In the genomic region with DNA sequence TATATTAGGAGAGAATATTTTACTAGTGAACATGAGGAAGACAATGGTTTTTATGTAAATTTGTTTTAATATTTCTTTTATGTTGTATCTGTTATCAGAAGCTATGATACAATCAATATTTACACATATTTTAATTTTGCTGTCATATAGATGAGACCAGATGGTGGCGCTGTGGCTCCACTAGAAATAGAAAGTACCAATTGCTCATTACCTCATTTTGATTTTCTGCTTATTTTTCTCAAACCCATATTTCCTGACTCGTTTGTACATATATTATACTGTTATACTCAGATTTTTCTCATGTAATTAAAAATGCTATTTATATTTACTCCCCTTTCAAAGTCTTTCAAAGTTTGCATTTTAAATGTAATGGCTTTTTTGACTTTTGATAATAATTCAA, we compare ENCODE assay signal across 9 mouse cellular contexts.
DNase-seq lines count a peak whose midpoint lies in the region; ATAC-seq lines count a peak whose summit lies in the region.
"Had no signal": no experiment of that assay in that cellular context is flagged by ENCODE, and none has a peak within 500 bp of the region (broad histone marks: within the 10 kb centered on the region; RNA-seq: fewer than 3 reads in every experiment).

No protein-coding gene starts in this region.

- H3K4me1 ChIP-seq in hindbrain, embryonic 14.5 days (replicated peaks; ENCODE audit: control insufficient read depth, insufficient read depth, low read length), result no peaks in the 10 kb centered on the region
- no peaks in the 10 kb centered on the region for H3K4me1 ChIP-seq in hindbrain, embryonic 16.5 days (ENCODE audit: control insufficient read depth, insufficient read depth, low read depth, low read length)

- 11% methylated on average over 2 of the region's 2 CpGs for WGBS in hindbrain, embryonic 14.5 days
- 7% methylated on average over 2 of the region's 2 CpGs for WGBS in hindbrain, embryonic 16.5 days

- H3K9me3 ChIP-seq in hindbrain, embryonic 14.5 days (ENCODE audit: control insufficient read depth, low read length), result no peaks in the 10 kb centered on the region
- H3K9me3 ChIP-seq in hindbrain, embryonic 16.5 days (ENCODE audit: control insufficient read depth, low read length), result no peaks in the 10 kb centered on the region
- H3K9me3 ChIP-seq: limb, embryonic 12.5 days had no signal

- H3K4me3 ChIP-seq in hindbrain, embryonic 14.5 days (replicated peaks; ENCODE audit: low read length), result no peak overlapping the region
- no peak overlapping the region for H3K4me3 ChIP-seq in hindbrain, embryonic 16.5 days (ENCODE audit: low read length)
- H3K4me3 ChIP-seq: limb, embryonic 12.5 days had no signal

- no peaks in the 10 kb centered on the region for H3K36me3 ChIP-seq in hindbrain, embryonic 14.5 days (replicated peaks; ENCODE audit: control insufficient read depth, insufficient read depth)
- no peaks in the 10 kb centered on the region for H3K36me3 ChIP-seq in hindbrain, embryonic 16.5 days (ENCODE audit: control insufficient read depth, insufficient read depth, low read length)
- H3K36me3 ChIP-seq: limb, embryonic 12.5 days had no signal

- no peak overlapping the region for H3K4me2 ChIP-seq in hindbrain, embryonic 14.5 days (replicated peaks)
- H3K4me2 ChIP-seq in hindbrain, embryonic 16.5 days (ENCODE audit: low read length), result no peak overlapping the region
- H3K4me2 ChIP-seq: limb, embryonic 12.5 days had no signal

- no peak overlapping the region for H3K27ac ChIP-seq in hindbrain, embryonic 14.5 days
- H3K27ac ChIP-seq in hindbrain, embryonic 16.5 days (ENCODE audit: low read depth, low read length), result no peak overlapping the region
- H3K27ac ChIP-seq: limb, embryonic 12.5 days had no signal

- H3K9ac ChIP-seq in hindbrain, embryonic 14.5 days, result no peak overlapping the region
- H3K9ac ChIP-seq in hindbrain, embryonic 16.5 days (ENCODE audit: low read depth, low read length), result no peak overlapping the region
- H3K9ac ChIP-seq: limb, embryonic 12.5 days had no signal

- ATAC-seq in hindbrain, embryonic 14.5 days (ENCODE audit: low FRiP score), result no peak
- no peak for ATAC-seq in hindbrain, embryonic 16.5 days

- peak; percentile 85 for DNase-seq in hindbrain, embryonic 14.5 days (ENCODE audit: low spot score)
- peak; percentile 14 for DNase-seq in ES-CJ7 (ENCODE audit: low read depth, low spot score)
- DNase-seq in adrenal gland, postnatal 14 days, result peak; percentile 59
- peak; percentile 10 to 38 for DNase-seq in frontal cortex, postnatal 25 days (ENCODE audit: low spot score in 2 of 2)
- peak; percentile 35 to 64 for DNase-seq in left cerebral cortex, adult 18-20 months (ENCODE audit: low spot score in 2 of 2)
- DNase-seq in retina, embryonic 14.5 days (ENCODE audit: low spot score), result peak; percentile 78
- DNase-seq in thymus, postnatal 36 days, result no peak

- H3K27me3 ChIP-seq in hindbrain, embryonic 14.5 days (ENCODE audit: control insufficient read depth, insufficient read depth, low read length), result no peaks in the 10 kb centered on the region
- no peaks in the 10 kb centered on the region for H3K27me3 ChIP-seq in hindbrain, embryonic 16.5 days (replicated peaks; ENCODE audit: control insufficient read depth, insufficient read depth, low read length)
- H3K27me3 ChIP-seq: limb, embryonic 12.5 days had no signal

Comparison
In these comparisons a context has a peak if more than half of its experiments do, and no peak if none do; other contexts are left out.
1. DNase-seq: peak in hindbrain, embryonic 14.5 days (single experiment), ES-CJ7 (single experiment), adrenal gland, postnatal 14 days (single experiment), frontal cortex, postnatal 25 days (2 of 2), left cerebral cortex, adult 18-20 months (2 of 2) and retina, embryonic 14.5 days (single experiment); none in thymus, postnatal 36 days (0 of 2).